Mouse (Mus musculus): ENCODE data around the gene Arid3a. TPM values are rescaled to one million over a fixed set of nuclear protein-coding genes. Genes with fewer than 3 reads are reported as not detected.
A peak's percentile ranks its signal among the peaks of the same experiment; 100 is the strongest.

Arid3a gene
- total and polyA plus RNA-seq, 3 experiments = 11.8 to 17.2 TPM; not detected in 1

DNA sequence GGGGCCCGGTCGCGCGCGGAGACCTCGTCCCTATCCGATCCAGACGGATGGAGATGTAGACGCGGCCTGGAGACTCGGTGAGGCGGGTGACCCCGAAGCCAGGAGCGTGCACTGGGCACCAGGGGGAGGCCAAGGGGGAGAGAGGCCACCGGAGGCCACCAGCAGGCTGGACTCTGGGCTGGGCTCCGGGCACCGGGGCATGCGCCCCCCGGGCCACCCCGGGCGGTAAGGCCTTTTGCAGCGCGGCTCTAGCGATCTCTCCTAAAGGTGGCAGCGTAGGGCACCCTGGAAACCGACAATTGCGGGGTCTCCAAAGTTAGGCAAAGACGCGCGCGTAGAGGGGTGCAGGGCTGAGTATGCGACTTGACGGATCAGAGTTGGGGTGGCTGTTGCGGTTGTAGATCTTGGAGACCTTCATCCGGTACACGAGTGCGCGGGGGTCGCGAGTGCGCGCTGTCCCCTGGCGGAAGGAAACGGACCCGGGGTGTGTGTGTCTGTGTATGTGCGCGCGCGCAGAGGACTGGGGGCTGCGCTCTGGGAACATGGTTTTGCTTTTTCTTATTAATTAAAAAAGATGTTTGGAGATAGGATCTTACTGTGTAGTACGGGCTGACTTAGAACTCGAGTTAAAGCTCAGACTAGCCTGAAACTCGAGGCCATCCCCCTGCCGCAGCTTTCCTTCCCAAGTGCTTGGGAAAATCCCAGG is 634 bp downstream of the Arid3a start (continued):
- TF ChIP-seq MEF2A (IDR thresholded peaks at IDR 0.05; ENCODE audit: extremely low read depth, insufficient replicate concordance, low read depth, low read length, poor library complexity, severe bottlenecking) = no peak
- no peak for TF ChIP-seq JUND (IDR thresholded peaks at IDR 0.05; ENCODE audit: low read depth, low read length)
- no peak for TF ChIP-seq CHD1 (IDR thresholded peaks at IDR 0.05; ENCODE audit: low read depth, low read length)
- TF ChIP-seq MXI1 (IDR thresholded peaks at IDR 0.05; ENCODE audit: low read depth, low read length) = no peak
- TF ChIP-seq POLR2A (IDR thresholded peaks at IDR 0.05; ENCODE audit: control insufficient read depth in 1 of 2, insufficient read depth in 1 of 2, low read depth in 1 of 2, low read length in 2 of 2, poor library complexity in 1 of 2) = peak in 1 of 2 experiments; percentile 18; a peak in 1 of 4 replicates
- TF ChIP-seq USF2 (IDR thresholded peaks at IDR 0.05; ENCODE audit: borderline replicate concordance in 1 of 2, insufficient read depth in 1 of 2, low read depth in 1 of 2, low read length in 2 of 2) = no peak
- peak; percentile 33 for TF ChIP-seq NELFE (IDR thresholded peaks at IDR 0.05; ENCODE audit: low read depth, low read length)

DNA sequence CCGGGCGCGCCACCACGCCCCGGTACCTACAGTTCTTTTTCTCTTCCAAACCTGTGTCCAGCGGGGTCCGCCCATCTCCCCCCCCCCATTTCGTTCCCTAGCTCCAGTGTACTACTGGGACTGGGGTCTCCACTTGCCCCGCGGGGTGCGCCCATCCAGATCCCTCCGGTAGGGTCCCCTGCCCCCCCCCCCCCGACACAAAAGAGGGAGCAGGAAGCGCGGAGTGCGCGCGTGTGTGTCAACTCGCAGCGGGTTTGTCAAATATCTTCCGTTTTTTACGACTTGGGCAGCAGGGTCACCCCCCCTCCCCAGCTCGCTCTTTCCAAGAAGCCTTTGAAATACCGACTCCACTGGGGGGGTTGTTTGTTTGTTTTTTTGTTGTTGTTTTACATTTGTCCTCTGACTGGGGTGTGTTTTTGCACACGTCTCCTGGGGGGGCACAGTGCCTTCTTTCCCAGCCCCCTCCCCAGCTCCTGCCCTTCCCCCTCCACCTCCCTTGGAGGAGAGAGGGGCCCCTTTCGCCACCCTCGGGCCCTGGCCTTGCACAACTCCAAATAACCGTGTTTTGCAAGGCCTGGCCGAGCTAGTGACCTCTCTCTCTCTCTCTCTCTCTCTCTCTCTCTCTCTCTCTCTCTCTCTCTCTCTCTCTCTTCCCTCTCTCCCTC is 1.3 kb downstream of the Arid3a start:
- Histone ChIP-seq H3K9ac (ENCODE audit: control insufficient read depth, low read depth, low read length, poor library complexity, severe bottlenecking) (peak overlapping the region; percentile 93), H3K4me3 (ENCODE audit: control insufficient read depth in 1 of 2, insufficient read depth in 1 of 2, low read depth in 2 of 2, low read length in 2 of 2) (peak overlapping the region; percentile 79 to 90), H3K9me3 (replicated peaks; ENCODE audit: insufficient read depth, low read length) (no peaks in the 10 kb centered on the region), H3K27me3 (ENCODE audit: control insufficient read depth in 1 of 2, insufficient read depth in 2 of 2, low read length in 2 of 2) (no peaks in the 10 kb centered on the region), H3K79me2 (ENCODE audit: control insufficient read depth, insufficient read depth, low read length, poor library complexity) (peaks cover 9% of the 10 kb centered on the region), H3K36me3 (ENCODE audit: control insufficient read depth in 1 of 2, insufficient read depth in 2 of 2, low read length in 2 of 2) (no peaks in the 10 kb centered on the region; a peak in 1 of 4 replicates), H3K4me1 (ENCODE audit: control insufficient read depth in 1 of 2, insufficient read depth in 2 of 2, low read length in 2 of 2) (peaks cover 0 to 6% of the 10 kb centered on the region in 2 experiments; a peak in 1 of 4 replicates), H3K27ac (ENCODE audit: control insufficient read depth, low read depth, low read length) (peak overlapping the region; percentile 68)
- peak; percentile 83; the same call in 1 of the 2 replicates for TF ChIP-seq JUND (IDR thresholded peaks at IDR 0.05; ENCODE audit: low read depth, low read length)
- no peak for TF ChIP-seq SMC3 (IDR thresholded peaks at IDR 0.05; ENCODE audit: low read depth, low read length)
- no peak for TF ChIP-seq UBTF (IDR thresholded peaks at IDR 0.05; ENCODE audit: borderline replicate concordance, insufficient read depth, low read depth, low read length)
- no peak for TF ChIP-seq ZKSCAN1 (IDR thresholded peaks at IDR 0.05; ENCODE audit: low read depth, low read length)
- TF ChIP-seq BHLHE40 (IDR thresholded peaks at IDR 0.05; ENCODE audit: borderline replicate concordance, low read depth, low read length) = no peak
- TF ChIP-seq ELF1 (IDR thresholded peaks at IDR 0.05; ENCODE audit: low read depth, low read length) = peak; percentile 48; the same call in 1 of the 2 replicates
- TF ChIP-seq EP300 (IDR thresholded peaks at IDR 0.05; ENCODE audit: low read depth in 1 of 2, low read length in 2 of 2) = 0 out of 4 replicates have a peak, but pooled peaks of 1 of the 2 experiments have one; percentile 14
- no peak; the same call in 1 of the 2 replicates for TF ChIP-seq NELFE (IDR thresholded peaks at IDR 0.05; ENCODE audit: low read depth, low read length)
- TF ChIP-seq TAL1 (IDR thresholded peaks at IDR 0.05; ENCODE audit: low read length) = no peak
- no peak for TF ChIP-seq ETS1 (IDR thresholded peaks at IDR 0.05; ENCODE audit: low read depth, low read length)
- TF ChIP-seq MYC (IDR thresholded peaks at IDR 0.05; ENCODE audit: low read depth, low read length) = 0 out of 2 replicates have a peak, but pooled peaks have one; percentile 11
- TF ChIP-seq MAZ (IDR thresholded peaks at IDR 0.05; ENCODE audit: low read depth, low read length) = 0 out of 2 replicates have a peak, but pooled peaks have one; percentile 55
- 0 out of 2 replicates have a peak, but pooled peaks have one; percentile 6 for TF ChIP-seq SIN3A (IDR thresholded peaks at IDR 0.05; ENCODE audit: low read length)
- TF ChIP-seq NRF1 (IDR thresholded peaks at IDR 0.05; ENCODE audit: insufficient read depth, low read depth, low read length, poor library complexity, severe bottlenecking) = no peak
- TF ChIP-seq RCOR1 (IDR thresholded peaks at IDR 0.05; ENCODE audit: low read depth, low read length) = no peak
- DNase-seq (ENCODE audit: low read depth, low spot score) = peak; percentile 78
